Mouse (Mus musculus) CD4-positive, CD25-positive, alpha-beta regulatory T cell, adult 2 months (primary cell): ENCODE results near the gene Lipe.
"Not testable (repeated sequence)": the region's sequence is repeated elsewhere in the genome, so short reads cannot be mapped to it uniquely, and the experiment has no call there.

Source experiments
- DNase-seq: peaks from one replicate; pipeline ENCODE4 v3.0.0-alpha.2; 2012; ENCODE audit warnings: low read depth, low spot score

The Lipe gene

DNA sequence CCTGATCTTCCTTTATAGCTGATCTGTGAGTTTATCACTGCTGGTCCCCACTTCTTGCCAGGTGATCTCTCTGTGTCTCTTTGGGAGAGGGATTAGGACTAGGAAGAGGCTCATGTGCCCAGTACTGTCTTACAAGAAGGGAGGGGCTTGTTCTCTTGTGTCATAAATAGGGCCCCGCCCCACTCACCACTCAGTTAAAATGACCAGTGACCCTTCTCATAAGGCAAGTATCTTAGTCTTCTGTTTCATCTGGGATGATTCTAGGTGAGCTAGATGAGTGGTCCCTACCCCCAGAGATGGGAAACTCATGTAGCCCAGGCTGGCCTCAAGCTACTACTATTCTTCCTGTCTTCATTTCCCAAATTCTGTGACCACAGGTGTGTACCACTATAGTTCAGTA is at the start of gene Lipe:
Gene Lipe, minus strand, starts transcription at position 101 of the 400 bp plus-strand sequence.
- DNase-seq = no peak

DNA sequence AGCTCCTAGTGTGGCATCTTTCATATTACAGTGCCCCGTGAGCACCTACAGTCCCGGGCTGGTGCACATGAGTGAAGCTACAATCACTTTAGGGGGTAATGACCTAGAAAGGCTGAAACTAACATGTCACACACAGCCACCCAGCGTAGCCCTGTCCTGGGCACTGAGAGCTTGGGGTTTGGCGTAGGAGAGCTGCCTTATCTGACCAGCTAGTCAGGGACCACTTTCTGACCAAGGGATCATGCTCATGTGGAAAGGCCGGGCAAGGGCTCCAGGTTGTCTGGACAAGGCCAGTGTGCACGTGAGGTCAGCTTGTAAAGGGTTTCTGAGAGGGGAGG is 42.3 kb upstream of the Lipe start:
- no peak for DNase-seq

DNA sequence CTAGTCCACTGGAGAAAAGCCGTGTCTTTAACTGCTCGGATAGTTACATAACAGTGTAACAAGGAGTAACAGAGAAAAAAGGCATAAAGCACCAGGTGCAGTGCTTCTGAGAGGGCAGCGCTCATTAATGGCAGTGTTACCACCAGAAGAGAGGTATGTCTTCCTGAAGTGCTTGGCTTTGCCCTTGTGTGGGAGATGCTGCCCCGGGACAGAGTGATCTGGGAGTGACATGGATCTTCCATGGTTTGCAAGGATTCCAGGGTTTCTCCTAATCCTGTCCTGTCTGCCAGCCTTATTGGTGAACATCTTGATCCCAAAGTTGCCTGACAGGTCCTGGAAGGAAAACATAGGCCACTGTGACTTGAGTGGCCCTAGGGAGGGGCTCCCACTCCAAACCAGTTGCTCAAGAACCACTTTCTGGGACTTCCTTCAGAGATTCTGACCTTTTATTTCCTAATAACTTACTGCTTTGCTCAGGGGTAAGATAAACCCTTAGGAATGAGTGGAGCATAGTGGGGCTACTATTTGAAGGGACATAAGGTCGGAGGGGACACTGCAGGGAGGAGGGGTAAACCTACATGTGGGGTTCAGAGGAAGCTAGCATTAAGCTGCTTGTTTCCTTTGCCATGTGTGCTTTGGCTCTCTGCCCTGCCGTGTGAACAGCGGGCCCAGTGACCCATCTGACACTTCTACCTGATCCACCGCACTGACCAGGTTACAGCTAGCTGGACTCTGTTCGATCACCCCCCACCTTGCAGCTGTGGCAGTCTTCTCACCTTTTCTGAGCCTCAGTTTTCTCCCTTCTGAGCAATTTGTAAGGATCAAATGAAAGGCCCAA is 41.7 kb upstream of the Lipe start:
- no peak for DNase-seq

DNA sequence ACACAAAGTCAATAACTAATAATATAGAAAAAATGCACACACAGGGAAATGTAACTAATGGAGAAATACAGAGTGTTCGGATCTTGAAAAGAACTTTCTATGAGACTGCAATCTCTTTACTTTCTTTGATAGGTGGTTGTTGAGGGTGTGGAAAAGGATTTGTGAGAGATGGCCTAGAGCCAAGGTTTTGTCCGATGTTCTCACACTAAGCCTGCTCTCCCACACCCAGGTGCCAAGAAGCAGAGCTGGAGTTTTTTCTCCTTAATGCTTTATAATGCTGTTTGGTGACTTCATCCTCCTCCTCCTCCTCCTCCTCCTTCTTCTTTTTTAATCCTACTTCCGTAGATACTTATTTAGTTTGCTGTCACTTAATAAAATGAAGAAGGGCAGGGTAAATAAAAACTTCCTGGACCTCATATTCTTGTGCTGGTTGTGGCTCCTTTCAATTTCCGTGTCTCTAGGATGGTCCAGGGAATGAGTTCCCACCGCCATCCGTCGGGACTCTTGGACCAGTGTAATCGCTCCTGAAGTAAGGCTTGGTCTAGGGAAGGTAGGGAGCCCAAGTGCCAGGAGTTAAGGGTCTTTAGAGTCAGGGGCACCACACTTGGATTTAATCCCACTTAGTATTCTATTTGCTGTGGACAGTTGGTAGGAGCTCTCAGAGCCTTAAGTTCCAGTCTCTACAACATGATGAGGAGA is 40.8 kb upstream of the Lipe start:
- DNase-seq = no peak

DNA sequence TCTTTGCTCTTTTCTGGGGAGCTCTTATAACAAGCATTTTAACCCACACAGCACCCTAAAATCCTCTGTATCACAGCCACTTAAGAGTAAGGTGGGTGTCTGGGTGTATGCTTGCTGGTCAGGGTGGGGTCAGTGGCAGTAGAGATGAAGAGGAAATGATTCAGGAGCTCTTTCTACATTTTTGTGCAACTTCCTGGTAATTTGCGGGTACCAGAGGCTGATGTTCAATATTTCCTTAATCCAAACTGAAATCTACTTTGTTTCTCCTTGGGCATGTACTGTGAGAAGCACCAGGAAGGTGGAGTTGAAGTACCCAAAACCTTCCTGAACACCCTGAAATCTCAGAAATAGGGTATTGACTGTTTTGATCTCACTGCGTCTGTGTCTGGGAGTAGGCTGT is 38.2 kb upstream of the Lipe start:
- no peak for DNase-seq

DNA sequence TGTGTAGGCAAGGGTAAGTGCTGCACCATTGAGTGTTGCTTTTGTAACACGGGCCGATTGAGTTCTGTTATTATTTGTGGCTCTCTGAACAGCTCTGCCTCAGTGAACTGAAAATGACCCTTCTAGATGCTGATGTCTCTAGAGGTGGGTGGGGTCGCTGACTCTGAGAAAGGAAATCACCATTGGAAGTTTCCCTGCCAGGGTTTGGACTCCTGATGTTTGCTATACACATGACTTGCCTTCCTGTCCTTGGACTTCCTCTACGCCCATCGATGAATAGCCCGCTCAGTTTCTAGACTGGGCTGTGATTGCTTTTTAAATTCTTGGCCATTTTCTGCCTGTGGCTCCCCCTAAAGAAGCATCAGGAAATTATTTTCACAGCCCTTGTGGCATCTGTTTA is 37.7 kb upstream of the Lipe start:
- no peak for DNase-seq

DNA sequence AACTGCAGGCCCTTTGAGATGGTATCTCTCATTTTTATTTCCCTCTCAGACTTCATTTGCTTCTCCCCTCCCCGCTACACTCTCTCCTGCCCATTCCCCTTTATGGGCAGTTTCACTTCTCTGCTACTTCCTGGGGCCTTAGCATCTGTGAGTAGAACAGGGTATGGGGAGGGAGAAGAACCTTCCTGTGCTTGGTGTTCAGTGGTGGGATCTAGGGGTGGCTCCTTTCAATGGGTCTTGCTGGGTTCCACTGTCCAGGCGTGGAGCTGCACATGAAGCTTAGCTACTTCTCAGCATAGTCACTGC is 37.0 kb upstream of the Lipe start:
- no peak for DNase-seq

DNA sequence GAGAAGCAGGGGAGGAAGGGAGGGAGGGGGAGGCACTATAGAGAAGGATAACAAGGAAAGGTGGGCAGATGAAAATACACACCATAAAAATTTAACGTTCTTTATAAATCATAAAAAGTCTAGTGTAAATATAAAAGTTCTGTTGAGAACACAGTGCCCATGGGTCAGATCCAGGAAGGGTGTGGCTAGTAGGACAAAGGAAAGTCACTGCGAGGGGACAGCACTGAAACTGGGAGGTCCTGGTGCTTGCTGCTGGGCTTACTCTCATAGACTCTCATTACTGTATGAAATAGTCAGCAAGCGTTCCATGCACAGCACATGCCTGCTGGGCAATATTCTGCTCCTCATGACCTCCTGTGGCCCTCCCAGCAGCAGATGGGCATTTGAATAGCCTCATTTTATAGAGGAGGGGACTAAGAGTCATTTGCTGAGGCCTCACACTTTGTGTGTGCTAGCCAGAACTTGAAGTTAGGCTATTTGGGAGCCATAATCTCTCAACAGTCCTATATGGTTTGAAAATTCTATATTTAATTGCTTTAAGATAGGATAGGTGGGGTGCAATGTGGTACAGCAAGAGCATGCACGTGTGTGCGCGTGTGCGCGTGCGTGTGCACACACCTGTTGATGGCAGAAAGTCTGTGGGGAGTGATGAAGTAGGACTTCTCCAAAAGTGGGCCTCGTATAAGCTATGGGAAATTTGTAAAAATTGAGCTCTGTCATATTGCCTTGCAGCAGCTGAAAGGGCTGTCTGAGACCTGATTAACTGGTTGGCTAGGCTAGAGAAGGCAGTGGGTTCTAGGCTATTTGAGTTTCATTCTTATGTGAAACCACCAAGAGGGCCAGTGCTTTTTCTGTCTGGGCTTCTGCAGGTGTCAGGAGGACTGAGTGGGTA is 36.4 kb upstream of the Lipe start:
- DNase-seq = no peak

DNA sequence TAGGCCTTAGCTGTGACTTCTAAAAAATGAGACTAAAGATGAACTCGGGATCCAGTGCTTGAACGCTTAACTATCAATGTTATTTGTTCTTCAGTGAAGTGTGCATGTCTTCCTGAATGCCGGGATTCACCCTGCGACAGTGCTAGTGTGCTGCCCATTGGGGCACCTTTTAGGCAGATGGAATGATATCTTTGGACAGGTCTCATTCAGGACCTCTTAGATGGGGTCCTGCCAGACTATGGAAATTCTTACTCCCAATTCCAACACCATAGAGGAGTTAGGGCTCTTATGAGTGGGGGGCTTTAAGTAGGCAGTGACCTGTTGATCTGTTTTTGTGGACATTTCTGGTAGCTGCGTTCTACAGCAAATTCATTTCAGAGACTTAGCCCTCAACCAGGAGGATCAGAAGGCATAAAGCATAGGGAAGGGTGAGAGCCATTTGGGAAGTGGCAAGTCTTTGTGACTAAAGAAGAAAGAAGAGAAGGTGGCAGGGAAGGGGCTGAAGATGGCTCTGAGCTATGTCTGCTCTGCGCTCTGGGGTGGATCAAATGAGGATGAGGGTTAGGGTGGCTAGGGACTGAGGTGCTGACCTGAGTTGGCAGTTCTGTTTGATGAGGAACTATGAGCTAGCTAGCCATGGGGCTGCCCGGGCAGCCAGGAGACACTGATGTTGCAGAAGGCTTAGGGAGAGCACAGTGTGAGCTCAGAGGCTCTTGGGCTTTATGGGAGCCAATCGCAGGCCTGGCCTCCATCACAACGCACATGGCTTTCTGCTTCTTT is 35.5 kb upstream of the Lipe start:
- DNase-seq = no peak

DNA sequence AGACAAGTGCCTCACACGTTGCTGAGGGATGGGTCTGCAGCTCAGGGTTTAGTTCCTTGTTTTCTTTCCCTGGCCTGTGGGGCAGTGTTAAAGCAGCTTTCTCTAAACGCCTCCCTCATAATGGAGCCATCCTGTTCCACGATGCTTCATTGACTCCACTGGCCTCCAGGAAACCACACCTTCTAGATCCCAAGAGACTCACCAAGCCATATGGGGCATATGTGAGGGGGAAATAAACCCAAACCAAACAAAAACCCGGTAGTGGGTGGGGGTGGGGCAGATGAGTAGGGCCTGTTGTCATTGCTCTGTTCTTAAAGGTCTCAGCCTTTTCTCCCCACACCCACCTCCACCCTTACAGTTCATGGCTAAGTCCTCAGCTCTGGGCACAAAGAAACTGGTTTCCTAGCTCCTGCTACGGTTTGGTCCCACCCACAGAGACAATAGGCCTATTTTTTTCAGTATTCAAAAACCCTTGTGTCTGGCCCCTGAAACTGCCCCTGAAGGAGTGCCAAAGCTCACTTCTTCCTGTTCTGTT is 34.6 kb upstream of the Lipe start:
- DNase-seq = no peak

DNA sequence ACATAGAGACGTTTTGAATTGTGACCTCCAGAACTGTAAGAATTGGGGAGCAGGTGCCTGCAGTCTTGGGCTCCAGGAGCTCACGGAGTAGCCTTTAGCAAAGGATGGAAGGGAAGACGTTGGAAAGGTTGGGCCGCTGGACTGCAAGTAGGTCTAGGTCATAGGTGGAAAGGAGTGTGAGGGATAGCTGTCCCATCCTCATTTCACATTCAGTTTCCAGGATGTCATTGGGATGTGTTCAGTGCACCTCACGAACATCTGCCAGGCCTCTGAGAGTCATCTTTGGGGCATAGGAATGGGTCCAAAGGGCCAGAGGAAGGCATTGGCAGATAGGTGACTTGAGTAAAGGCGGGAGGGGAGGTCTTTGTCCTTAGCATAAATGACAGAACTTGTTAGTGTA is 33.9 kb upstream of the Lipe start:
- no peak for DNase-seq

DNA sequence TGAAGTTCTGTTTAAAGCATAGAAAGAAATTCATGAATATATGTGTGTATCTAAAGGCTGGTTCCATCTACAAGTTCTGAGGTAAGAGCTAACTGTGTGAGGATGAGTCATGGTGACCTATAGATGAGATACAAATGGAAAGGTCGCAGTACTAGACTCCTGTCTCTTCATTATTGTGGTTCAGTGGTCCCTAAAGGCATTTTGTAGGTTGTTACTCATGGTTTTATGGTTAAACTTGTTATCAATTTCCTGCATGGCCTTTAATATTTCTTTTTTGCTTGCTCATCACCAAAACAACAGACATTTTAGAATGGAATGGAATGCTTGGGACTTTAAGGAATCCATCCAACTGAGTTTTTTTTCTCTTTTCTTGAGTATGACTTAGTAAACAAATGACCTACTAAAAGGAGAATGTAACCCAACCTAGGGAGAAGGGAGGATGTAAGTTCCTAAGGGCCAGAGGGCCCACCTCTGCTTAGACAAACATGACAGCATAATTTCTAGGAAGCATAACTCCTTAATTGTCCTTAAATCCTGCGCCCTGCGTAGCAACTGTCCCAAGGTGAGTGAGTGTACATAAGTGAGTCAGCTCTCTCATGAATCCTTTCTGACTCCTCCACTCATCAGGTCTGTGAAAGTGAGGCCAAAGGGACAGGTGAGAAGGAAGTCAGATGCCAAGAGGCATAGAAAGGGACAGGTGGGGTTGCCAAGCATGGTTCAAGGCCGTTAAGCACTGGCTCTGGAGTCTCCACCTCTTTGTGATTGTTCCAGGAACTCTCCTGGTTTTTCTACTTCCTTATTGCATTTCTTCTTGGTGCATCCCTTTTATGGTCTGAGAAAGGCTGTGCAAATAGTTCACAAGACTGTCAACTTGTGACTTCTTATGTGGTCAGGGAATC is 31.6 kb upstream of the Lipe start:
- no peak for DNase-seq

DNA sequence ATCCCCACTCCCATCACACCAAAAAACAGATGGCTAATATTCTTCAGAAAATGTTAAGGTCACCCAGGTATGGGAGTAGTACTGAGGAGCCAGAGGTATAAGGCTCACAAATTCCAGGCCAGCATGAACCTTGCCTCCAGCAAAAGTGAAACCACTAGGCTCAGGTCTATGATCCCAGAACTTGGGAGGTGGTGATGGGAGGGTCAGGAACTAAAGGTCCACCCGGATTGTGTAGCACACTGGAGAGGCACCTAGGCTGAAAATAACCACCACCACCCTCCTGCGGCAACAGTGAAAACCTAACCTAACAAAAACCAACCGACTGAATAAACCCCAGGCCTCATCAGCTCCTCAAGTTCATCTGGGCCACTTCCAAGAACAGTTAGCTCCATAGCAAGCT is 29.8 kb upstream of the Lipe start:
- no peak for DNase-seq

DNA sequence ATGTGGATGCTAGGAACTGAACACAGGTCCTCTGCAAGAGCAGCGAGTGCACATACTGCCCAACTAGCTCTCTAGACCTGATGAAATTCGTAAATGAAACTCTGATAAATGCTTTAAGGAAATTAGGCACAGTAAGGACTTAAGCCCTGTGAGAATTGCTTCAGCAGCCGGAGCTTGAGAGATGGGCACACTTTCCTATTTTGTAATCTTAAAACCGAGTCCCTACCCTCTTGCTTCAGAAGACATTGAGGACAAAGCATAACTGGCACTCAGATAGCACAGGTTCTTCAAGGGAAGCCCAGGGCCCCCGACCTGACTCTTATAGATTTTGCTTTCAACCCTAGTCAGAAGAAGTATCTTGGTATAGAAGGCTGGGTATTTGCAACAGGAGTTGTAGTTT is 28.6 kb upstream of the Lipe start:
- no peak for DNase-seq

DNA sequence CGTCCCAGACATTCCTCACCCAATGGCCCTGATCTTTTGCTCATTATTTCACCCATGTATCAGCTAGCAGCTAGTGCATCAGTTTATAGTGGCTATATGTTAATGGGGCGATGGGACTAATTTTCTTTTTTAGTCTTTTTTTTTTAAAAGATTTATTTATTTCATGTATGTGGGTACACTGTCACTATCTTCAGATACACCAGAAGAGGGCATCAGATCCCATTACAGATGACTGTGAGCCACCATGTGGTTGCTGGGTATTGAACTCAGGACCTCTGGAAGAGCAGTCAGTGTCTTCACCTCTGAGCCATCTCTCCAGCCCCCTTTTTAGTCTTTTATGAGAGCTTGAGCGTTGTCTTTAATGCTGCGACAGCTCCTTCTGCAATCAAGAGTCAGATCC is 27.9 kb upstream of the Lipe start:
- DNase-seq = not testable (repeated sequence)

DNA sequence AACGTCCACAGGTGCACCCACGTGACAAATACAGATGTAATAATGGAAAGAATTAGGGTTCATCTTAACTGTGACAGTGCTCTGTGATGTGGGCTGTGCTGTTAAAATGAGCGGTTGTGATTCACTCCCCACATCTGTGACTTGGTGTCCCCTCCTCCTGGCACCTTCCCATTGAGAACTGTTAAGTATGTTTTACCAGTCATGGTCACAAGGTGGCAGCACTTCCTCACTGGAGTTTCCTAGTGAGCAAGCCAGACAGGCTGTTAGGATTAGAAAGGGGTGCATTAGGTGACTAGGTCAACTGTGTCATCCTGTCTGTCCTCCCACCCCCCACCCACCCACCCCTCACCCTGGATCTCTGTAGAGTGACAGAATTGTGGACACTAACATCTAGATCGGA is 25.9 kb upstream of the Lipe start:
- DNase-seq = peak; percentile 90

DNA sequence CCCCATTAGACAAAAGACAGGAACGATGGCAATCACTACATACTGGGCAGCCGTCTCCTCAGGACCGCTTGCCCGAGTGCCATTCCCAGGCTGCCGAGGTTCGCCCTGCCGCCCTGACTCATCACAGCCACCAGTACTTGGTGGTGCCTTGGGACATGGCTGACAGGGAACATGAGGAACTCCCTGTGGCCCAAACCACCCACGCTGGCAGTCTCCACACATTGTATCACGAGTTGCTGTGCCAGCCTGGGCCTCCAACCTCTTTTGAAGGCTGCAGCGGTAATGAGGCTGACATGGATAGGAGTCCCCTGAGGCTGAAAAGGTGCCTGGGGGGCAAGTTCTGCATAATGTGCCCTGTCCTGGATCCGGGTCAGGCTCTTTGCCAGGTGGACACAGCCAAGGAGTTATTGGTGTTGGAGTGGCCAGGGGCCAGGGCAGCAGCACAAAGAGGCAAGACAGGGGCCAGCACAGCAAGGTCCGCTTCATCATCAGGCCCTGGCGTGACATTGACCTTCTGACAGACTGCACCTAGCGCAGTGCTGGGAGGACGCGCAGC is 23.9 kb upstream of the Lipe start:
- DNase-seq = no peak

DNA sequence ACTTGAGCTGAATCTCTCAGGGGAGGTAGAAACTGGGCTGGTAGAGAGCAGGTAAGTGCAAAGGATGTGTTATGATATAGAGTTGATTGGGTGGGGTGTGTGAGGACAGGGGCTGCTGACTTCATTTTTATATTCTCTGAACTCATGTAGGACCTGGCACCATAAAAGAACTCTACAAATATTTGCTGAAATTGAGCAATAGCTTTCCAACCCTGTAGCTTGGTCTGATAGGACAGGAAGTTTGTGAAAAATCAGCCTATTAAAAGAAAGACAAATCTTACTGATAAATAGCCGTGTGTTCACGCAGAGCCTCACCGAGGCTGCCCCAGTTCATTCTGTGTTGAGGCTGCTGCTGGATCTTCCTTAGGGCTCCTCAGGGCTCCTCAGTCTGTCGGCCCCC is 21.4 kb upstream of the Lipe start:
- DNase-seq = no peak

DNA sequence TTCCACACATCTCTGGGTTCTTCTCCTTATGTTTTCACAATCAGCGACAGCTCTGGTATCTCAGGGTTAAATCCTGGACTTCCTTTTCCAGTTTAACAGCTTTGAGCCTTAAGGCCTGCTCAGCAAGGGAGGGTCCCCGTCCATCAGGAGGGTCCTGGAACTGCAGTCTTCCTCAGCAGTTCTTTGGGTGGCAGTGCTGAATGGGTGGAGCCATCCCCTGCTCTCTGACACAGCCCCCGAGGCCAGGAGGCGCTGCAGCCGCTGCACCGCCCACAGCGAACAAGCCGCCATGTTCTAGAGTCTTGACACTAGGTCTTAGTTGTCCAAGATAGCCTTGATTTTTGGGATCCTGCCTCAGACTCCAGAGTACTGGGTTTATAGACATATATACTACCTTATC is 21.0 kb upstream of the Lipe start:
- no peak for DNase-seq

DNA sequence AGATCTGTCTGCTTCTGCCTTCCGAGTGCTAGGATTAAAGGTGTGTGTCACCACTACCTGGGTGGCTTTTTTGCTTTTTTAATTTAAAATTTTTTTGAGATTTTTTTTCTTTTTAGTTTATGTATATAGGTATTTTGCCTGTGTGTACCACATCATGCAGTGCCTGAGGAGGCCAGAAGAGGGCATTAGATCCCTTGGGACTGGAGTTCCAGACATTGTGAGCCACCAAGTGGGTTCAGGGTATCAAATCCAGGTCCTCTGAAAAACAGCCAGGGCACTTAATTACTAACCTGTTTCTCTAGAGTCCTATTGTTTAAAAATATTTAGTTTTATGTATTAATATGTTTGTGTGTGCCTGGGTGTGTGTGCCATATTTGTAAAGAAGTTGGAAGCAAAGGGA is 19.1 kb upstream of the Lipe start:
- peak; percentile 53 for DNase-seq
